Mouse (Mus musculus): ENCODE data around the gene Creg2.

DNA sequence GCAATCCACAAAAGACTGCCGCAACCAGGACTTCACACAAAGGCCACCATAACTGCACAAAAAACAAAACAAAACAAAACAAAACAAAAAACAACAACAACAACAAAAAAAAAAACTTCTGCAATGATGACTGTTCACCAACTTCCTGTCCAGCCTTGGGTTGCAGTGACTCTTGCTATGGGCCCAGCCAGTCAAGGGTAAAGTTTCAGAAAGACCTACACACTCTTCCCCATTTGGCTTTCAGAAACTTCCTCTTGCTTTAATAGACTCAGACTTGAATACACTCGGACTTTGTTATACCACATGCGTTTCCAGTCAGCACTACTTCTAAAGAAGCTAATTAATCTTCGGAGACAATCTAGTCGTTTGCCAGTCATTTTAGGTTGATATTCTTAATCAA lies 61.1 kb downstream of the Creg2 start:
- TF ChIP-seq CTCF (IDR thresholded peaks at IDR 0.05; ENCODE audit: extremely low read depth, insufficient read length, insufficient replicate concordance, low read depth, low read length) (no peak), POLR2A (IDR thresholded peaks at IDR 0.05; ENCODE audit: low read depth, low read length) (no peak)

All from small intestine, adult 2 months (tissue).